Mouse (Mus musculus) liver, embryonic 12.5 days (tissue): Measurements from ENCODE around the gene Tulp4. TPM values are rescaled to one million over a fixed set of nuclear protein-coding genes. Genes with fewer than 3 reads are reported as not detected.
A peak's percentile ranks its signal among the peaks of the same experiment; 100 is the strongest.
"Not testable (repeated sequence)": the region's sequence is repeated elsewhere in the genome, so short reads cannot be mapped to it uniquely, and the experiment has no call there.

Source experiments
- ATAC-seq: fragments of 200-750 bp; cut with Nextera tagmentation; 2 replicates; pipeline ENCODE4 v1.8.0; 2017; ENCODE audit warnings: moderate number of reproducible peaks, mild to moderate bottlenecking, moderate library complexity
- H3K27ac ChIP-seq: fragments of 300-500 bp; sonication (generic); 2 replicates; pipeline ENCODE4 v1.5.1; 2016; ENCODE audit warnings: mild to moderate bottlenecking
- H3K27me3 ChIP-seq: fragments of 300-500 bp; sonication (generic); replicated peaks from 2 replicates; pipeline ENCODE4 v1.6.1; 2016; ENCODE audit warnings: mild to moderate bottlenecking, moderate library complexity
- H3K36me3 ChIP-seq: fragments of 300-500 bp; sonication (generic); 2 replicates; pipeline ENCODE4 v1.6.1; 2016; ENCODE audit warnings: mild to moderate bottlenecking, moderate library complexity
- H3K4me1 ChIP-seq: fragments of 300-500 bp; sonication (generic); 2 replicates; pipeline ENCODE4 v1.6.1; 2016
- H3K4me2 ChIP-seq: fragments of 300-500 bp; sonication (generic); 2 replicates; pipeline ENCODE4 v1.6.1; 2016; ENCODE audit warnings: mild to moderate bottlenecking, moderate library complexity
- H3K4me3 ChIP-seq: fragments of 300-500 bp; sonication (generic); 2 replicates; pipeline ENCODE4 v1.5.1; 2016; ENCODE audit warnings: mild to moderate bottlenecking, moderate library complexity
- H3K9ac ChIP-seq: fragments of 300-500 bp; sonication (generic); 2 replicates; pipeline ENCODE4 v1.6.1; 2016; ENCODE audit warnings: mild to moderate bottlenecking, moderate library complexity
- H3K9me3 ChIP-seq: fragments of 300-500 bp; sonication (generic); replicated peaks from 2 replicates; pipeline ENCODE4 v1.6.1; 2016; ENCODE audit warnings: mild to moderate bottlenecking, moderate library complexity
- WGBS: fragments of 180-500 bp; shearing (Covaris S2); methylation state at CpG from one replicate; pipeline ENCODE4 v1.1.7; 2016; ENCODE audit not compliant: insufficient replicate concordance; 5-methylcytosine and 5-hydroxymethylcytosine counted together
- microRNA-seq: library from miRNA; unstranded; fragments of <30 nt; microRNA quantifications from one replicate; pipeline ENCODE4, GENCODE M21; 2017
- polyA plus RNA-seq: library from polyadenylated mRNA; unstranded; fragments of >200 nt; fragmentation: Nextera tagmentation; extraction: Ambion mirVana; gene quantifications from 2 replicates; pipeline ENCODE4 v1.2.1, GENCODE M21; 2016

Gene Tulp4
- polyA plus RNA-seq, 1 experiment from 2014 or later, result 40.1 TPM

DNA sequence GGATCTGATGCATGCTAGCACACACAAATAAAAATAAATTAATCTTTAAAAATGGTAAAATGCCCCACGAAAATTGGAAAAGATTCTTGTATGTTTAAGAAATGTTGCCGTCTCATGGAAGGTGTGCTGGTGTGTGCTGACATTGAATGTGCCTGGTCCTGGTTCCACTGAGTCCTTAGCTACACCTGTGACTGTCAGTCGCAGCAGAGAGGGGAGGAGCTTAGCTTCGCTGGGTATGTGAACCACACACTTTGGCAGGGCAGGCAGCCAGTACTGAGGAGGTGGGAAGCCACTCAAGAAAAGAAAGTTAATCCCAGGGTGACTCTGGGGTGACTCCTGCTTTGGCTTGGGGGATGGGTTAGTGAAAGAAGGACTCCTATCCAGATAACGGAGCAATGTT, 187.6 kb downstream of the Tulp4 start:
- not testable (repeated sequence) for H3K36me3 ChIP-seq, H3K4me2 ChIP-seq, H3K4me3 ChIP-seq, ATAC-seq, H3K27ac ChIP-seq, H3K9ac ChIP-seq, H3K4me1 ChIP-seq, H3K9me3 ChIP-seq, H3K27me3 ChIP-seq
- WGBS, result no CpG with 5 or more reads among the region's 5 CpGs

DNA sequence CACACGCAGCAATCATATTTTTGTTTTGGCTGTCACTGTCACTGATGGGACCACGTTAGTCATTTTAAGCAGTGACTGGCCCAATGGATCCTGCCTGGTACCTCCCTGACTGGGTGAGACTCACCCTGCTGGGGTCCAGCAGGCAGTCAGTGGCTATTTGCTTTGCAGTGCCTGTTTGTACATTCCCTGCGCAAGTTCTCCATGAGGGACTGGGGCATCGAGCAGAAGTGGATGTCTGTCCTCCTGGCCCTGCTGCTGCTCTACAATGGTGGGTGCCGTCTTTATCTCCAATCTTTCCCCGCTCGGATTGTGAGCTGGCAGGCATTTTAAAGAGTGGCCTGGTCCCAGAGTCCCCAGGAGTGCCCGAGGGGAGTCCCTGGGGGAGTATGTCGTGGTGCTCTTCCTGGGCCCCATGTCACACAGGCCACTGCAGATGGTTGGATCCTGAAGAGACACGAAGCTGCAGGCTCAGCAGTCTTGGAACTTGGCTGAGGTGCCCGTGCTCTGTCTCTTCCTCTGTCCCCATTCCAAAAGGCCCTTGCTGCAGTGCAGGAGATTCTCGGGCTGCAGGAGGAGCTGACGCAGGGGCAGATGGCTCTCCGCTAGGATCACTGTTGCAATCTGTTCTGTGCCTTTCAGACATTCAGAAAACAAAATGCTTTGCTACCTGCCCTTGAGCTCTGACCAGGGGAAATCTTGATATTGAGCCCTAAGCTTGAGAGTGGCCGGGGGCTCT, 191.0 kb downstream of the Tulp4 start:
- ATAC-seq, H3K4me2 ChIP-seq, H3K9ac ChIP-seq, H3K27me3 ChIP-seq, H3K9me3 ChIP-seq, H3K4me1 ChIP-seq, H3K36me3 ChIP-seq, H3K27ac ChIP-seq, H3K4me3 ChIP-seq: not testable (repeated sequence)
- 63% methylated on average over 9 of the region's 15 CpGs for WGBS

DNA sequence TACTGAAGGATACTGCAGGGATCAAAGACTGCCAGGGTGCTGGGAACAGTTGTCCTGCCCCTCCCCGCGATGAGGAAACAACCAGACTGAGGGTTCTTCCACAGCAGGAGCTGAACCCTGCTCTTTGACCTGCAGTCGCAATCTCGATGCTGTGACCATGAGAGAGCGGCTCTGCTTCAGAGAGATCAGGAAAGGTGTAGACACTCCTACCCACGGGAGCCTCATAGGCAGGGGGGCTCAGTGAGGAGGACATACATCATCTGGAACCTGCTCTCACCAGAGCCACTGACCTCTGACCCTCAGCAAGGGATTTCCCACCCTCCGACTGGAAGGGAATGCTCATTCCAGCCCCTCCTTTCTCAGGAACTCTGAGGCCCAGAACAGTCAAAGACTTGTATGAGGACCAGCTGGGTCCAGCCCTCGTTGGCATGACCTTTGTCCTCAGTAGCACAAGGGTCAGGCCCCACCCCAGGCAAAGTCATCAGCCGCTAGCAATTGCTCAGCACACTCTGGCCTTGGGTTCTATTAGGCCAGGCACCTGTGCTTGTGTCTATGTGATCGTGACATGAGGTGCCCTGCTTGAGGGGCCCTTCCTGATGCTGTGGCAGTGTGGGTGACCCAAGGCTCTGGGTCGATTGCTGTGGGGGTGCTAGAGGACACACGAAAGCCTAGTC, 194.1 kb downstream of the Tulp4 start:
- WGBS, result 70% methylated on average over 9 of the region's 12 CpGs
- not testable (repeated sequence) for H3K4me3 ChIP-seq, H3K27me3 ChIP-seq, H3K36me3 ChIP-seq, H3K9ac ChIP-seq, H3K4me1 ChIP-seq, H3K4me2 ChIP-seq, H3K9me3 ChIP-seq, H3K27ac ChIP-seq
- ATAC-seq, result peak; percentile 61

Small RNAs within 50 kb of the gene (microRNA-seq; reads per million reads assigned to microRNA genes)
- gene Gm22774, result not detected

Other genes starting within 250 kb of the Tulp4 start
- 1.6 and 1.8 TPM in 2 replicates for gene Synj2, start 165.2 kb upstream of the Tulp4 start, polyA plus RNA-seq
- gene Serac1, start 26.7 kb upstream of the Tulp4 start, polyA plus RNA-seq, result 2.2 TPM in 2 replicates
- 97.7 and 101 TPM in 2 replicates for gene Gtf2h5, start 26.7 kb upstream of the Tulp4 start, polyA plus RNA-seq
- gene Tmem181a, start 150.4 kb downstream of the Tulp4 start, polyA plus RNA-seq, result 5.3 and 5.6 TPM in 2 replicates
- 6.7 and 8.5 TPM in 2 replicates for gene Dynlt1a, start 211.1 kb downstream of the Tulp4 start, polyA plus RNA-seq